Mouse (Mus musculus) kidney, embryonic 16.5 days (tissue): ENCODE data around the gene Ccr7. TPM values are rescaled to one million over a fixed set of nuclear protein-coding genes. Genes with fewer than 3 reads are reported as not detected.

ENCODE experiments used
- ATAC-seq: fragments of 200-750 bp; cut with Nextera tagmentation; 2 replicates; pipeline ENCODE4 v1.8.0; 2017; ENCODE audit warnings: moderate TSS enrichment; ENCODE audit not compliant: low FRiP score, low TSS enrichment
- H3K27ac ChIP-seq: fragments of 300-500 bp; sonication (generic); 2 replicates; pipeline ENCODE4 v1.5.1; 2014; ENCODE audit warnings: low read length
- H3K27me3 ChIP-seq: fragments of 300-500 bp; sonication (generic); 2 replicates; pipeline ENCODE4 v1.6.1; 2014; ENCODE audit warnings: low read length, control low read depth, mixed read lengths; ENCODE audit not compliant: insufficient read depth
- H3K36me3 ChIP-seq: fragments of 300-500 bp; sonication (generic); 2 replicates; pipeline ENCODE4 v1.6.1; 2014; ENCODE audit warnings: low read length, control low read depth, mixed read lengths; ENCODE audit not compliant: insufficient read depth
- H3K4me1 ChIP-seq: fragments of 300-500 bp; sonication (generic); 2 replicates; pipeline ENCODE4 v1.6.1; 2014; ENCODE audit warnings: low read length, control low read depth, mixed read lengths; ENCODE audit not compliant: insufficient read depth
- H3K4me2 ChIP-seq: fragments of 300-500 bp; sonication (generic); replicated peaks from 2 replicates; pipeline ENCODE4 v1.6.1; 2014; ENCODE audit warnings: low read depth, low read length
- H3K4me3 ChIP-seq: fragments of 300-500 bp; sonication (generic); 2 replicates; pipeline ENCODE4 v1.5.1; 2014; ENCODE audit warnings: mild to moderate bottlenecking, low read length
- H3K9ac ChIP-seq: fragments of 300-500 bp; sonication (generic); replicated peaks from 2 replicates; pipeline ENCODE4 v1.6.1; 2014; ENCODE audit warnings: low read length
- H3K9me3 ChIP-seq: fragments of 300-500 bp; sonication (generic); 2 replicates; pipeline ENCODE4 v1.6.1; 2016; ENCODE audit warnings: low read length, control low read depth
- WGBS: fragments of 180-500 bp; shearing (Covaris S2); extraction: QIAGEN DNeasy Blood & Tissue Kit; methylation state at CpG from one replicate; pipeline ENCODE4 v1.1.7; 2014; 5-methylcytosine and 5-hydroxymethylcytosine counted together
- polyA plus RNA-seq: library from polyadenylated mRNA; unstranded; fragments of >200 nt; fragmentation: Nextera tagmentation; extraction: Ambion mirVana; gene quantifications from 2 replicates; pipeline ENCODE4 v1.2.1, GENCODE M21; 2015

Ccr7 gene
- polyA plus RNA-seq, 1 experiment from 2014 or later, result 0.41 TPM

GRCm38 (mm10) chr11:99110370-99111110 lies 44.3 kb downstream of the Ccr7 start:
- H3K4me1 ChIP-seq, result peaks cover 33% of the 10 kb centered on the region
- 0 out of 2 replicates have a peak, but pooled peaks have one; percentile 35 for ATAC-seq
- WGBS, result 69% methylated on average over 15 of the region's 15 CpGs

GRCm38 (mm10) chr11:99108296-99108695 lies 46.6 kb downstream of the Ccr7 start:
- ATAC-seq, result no peak
- Histone ChIP-seq H3K27me3 (no peaks in the 10 kb centered on the region), H3K9me3 (0 out of 2 replicates have a peak, but pooled peaks cover 4% of the 10 kb centered on the region), H3K27ac (no peak overlapping the region), H3K4me1 (peaks cover 28% of the 10 kb centered on the region), H3K4me3 (no peak overlapping the region), H3K36me3 (no peaks in the 10 kb centered on the region), H3K4me2 (no peak overlapping the region), H3K9ac (no peak overlapping the region)
- 57% methylated on average over 3 of the region's 3 CpGs for WGBS

More at GRCm38 (mm10) chr11:99110370-99111110, 44.3 kb downstream of the Ccr7 start:
- no peak overlapping the region for H3K4me2 ChIP-seq
- H3K36me3 ChIP-seq, result no peaks in the 10 kb centered on the region
- H3K9me3 ChIP-seq, result 0 out of 2 replicates have a peak, but pooled peaks cover 4% of the 10 kb centered on the region
- H3K27me3 ChIP-seq, result no peaks in the 10 kb centered on the region
- no peak overlapping the region for H3K9ac ChIP-seq
- H3K27ac ChIP-seq, result no peak overlapping the region
- H3K4me3 ChIP-seq, result no peak overlapping the region

DNA sequence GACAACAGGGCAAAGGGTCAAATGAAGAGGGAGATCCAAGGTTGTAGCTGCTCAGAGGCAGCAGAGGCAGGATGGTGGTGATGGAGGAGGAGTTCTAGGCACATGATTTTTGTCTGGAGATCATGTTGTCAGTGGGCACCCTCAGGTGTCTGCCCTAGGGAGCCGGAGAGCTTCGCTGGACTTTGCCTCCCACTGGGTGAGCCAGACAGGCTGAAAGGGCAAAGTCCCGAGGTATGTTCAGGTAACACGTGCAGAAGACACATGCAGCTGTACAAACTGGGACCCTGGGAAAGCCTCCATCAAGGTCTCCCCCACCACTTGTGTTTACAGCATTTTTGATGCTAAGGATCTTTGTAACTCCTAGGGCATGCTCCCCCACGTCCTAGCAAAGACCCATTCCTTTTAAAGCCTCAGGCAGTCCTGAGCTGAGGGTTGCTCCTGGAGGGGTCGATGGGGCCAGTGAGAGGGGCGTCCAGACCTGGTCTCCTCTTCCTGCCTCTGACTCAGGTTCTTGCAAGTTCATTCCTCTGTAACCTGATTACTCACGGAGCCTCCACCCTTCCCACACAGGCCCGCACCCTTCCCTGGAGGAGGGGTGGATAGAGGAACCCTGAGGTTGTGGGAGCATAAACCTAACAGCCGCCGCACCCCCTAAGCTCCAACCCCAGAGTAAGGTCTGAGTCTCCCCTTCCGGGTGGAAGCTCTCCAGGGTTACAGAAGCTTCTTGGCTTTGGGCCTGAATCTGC lies 48.7 kb downstream of the Ccr7 start:
- Histone ChIP-seq H3K4me1 (peaks cover 17% of the 10 kb centered on the region), H3K36me3 (no peaks in the 10 kb centered on the region), H3K9me3 (0 out of 2 replicates have a peak, but pooled peaks cover 4% of the 10 kb centered on the region), H3K4me3 (no peak overlapping the region), H3K27ac (peak overlapping the region; percentile 50; the same call in 1 of the 2 replicates), H3K27me3 (no peaks in the 10 kb centered on the region), H3K4me2 (no peak overlapping the region), H3K9ac (peak overlapping the region; percentile 31; the same call in 1 of the 2 replicates)
- 31% methylated on average over 12 of the region's 12 CpGs for WGBS
- peak; percentile 49 for ATAC-seq

- Histone ChIP-seq H3K27me3 (no peaks in the 10 kb centered on the region), H3K36me3 (no peaks in the 10 kb centered on the region), H3K27ac (no peak overlapping the region), H3K4me1 (peaks cover 19% of the 10 kb centered on the region), H3K9ac (no peak overlapping the region), H3K4me3 (no peak overlapping the region), H3K4me2 (no peak overlapping the region), H3K9me3 (no peaks in the 10 kb centered on the region)
- 60% methylated on average over 9 of the region's 9 CpGs for WGBS
- no peak for ATAC-seq
Observed at GRCm38 (mm10) chr11:99104609-99105410, 50.1 kb downstream of the Ccr7 start.

DNA sequence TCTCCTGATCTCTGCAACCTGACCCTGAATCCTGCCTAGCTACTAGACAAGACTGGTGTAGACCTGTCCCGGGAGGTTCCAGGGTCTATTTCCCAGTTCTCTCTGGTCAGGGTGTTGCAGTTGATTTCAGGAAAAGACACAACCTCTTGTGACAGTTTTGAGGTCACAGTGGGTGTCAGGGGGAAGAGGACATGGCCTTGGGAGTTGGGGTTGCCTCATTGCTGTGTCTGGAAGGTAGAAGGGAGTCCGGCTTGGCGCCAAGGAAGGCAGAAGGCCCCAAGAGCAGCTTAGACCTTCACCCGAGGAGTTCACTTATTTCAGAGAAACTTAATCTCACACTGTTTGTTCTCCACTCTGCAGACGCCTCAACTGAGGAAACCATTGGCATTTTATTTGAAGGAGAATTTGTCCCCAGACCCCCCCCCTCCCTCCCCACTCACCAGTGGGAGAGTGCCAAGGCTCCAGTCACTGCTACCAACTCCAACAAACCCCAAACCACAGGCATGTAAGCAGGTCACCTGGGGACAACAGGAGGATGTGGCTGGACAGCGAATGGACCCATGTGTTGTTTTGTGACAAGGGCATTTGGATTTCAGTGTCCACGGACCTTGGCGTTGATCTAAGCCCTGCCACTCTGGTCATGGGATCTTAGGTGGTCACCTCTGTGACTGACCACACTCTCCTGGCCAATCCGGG lies 52.2 kb downstream of the Ccr7 start:
- no peaks in the 10 kb centered on the region for H3K27me3 ChIP-seq
- no peaks in the 10 kb centered on the region for H3K9me3 ChIP-seq
- WGBS, result 81% methylated on average over 9 of the region's 9 CpGs
- H3K9ac ChIP-seq, result no peak overlapping the region
- H3K36me3 ChIP-seq, result no peaks in the 10 kb centered on the region
- peaks cover 23% of the 10 kb centered on the region for H3K4me1 ChIP-seq
- no peak overlapping the region for H3K27ac ChIP-seq
- H3K4me2 ChIP-seq, result no peak overlapping the region
- no peak for ATAC-seq
- H3K4me3 ChIP-seq, result no peak overlapping the region

DNA sequence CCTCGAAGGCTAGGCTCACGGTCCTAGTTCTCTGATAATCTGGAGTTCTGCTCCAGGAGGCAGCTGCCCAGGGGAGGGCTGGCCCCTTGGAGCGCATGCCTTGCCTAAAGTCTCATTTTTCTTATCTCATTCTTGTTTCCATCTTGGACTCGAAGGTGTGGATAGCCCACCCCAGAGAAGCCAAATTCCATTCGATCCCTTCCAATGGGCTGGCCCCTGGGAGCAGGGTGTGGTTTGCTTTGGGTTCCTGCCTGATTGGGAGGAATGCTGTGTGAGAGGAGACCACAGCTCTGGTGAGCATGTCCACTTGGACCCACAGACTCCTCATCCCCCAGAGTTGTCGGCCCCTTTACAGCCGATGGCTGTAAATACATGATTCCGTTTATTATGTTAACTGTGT lies 53.2 kb downstream of the Ccr7 start:
- no peaks in the 10 kb centered on the region for H3K27me3 ChIP-seq
- 61% methylated on average over 8 of the region's 8 CpGs for WGBS
- no peak overlapping the region for H3K27ac ChIP-seq
- H3K9me3 ChIP-seq, result no peaks in the 10 kb centered on the region
- ATAC-seq, result no peak
- H3K9ac ChIP-seq, result no peak overlapping the region
- H3K4me3 ChIP-seq, result no peak overlapping the region
- peaks cover 14% of the 10 kb centered on the region for H3K4me1 ChIP-seq
- no peaks in the 10 kb centered on the region for H3K36me3 ChIP-seq
- no peak overlapping the region for H3K4me2 ChIP-seq

GRCm38 (mm10) chr11:99100215-99100614 lies 54.7 kb downstream of the Ccr7 start:
- H3K27ac ChIP-seq, result no peak overlapping the region
- no peak overlapping the region for H3K9ac ChIP-seq
- no peak for ATAC-seq
- no peak overlapping the region for H3K4me3 ChIP-seq
- H3K4me2 ChIP-seq, result no peak overlapping the region
- WGBS, result 77% methylated on average over 5 of the region's 5 CpGs
- no peaks in the 10 kb centered on the region for H3K9me3 ChIP-seq
- peaks cover 7% of the 10 kb centered on the region; the same call in 1 of the 2 replicates for H3K4me1 ChIP-seq
- no peaks in the 10 kb centered on the region for H3K36me3 ChIP-seq
- H3K27me3 ChIP-seq, result no peaks in the 10 kb centered on the region

- no peak overlapping the region for H3K4me2 ChIP-seq
- H3K27me3 ChIP-seq, result no peaks in the 10 kb centered on the region
- peaks cover 7% of the 10 kb centered on the region; the same call in 1 of the 2 replicates for H3K4me1 ChIP-seq
- H3K36me3 ChIP-seq, result no peaks in the 10 kb centered on the region
- 72% methylated on average over 7 of the region's 7 CpGs for WGBS
- H3K27ac ChIP-seq, result no peak overlapping the region
- no peak for ATAC-seq
- no peaks in the 10 kb centered on the region for H3K9me3 ChIP-seq
- H3K9ac ChIP-seq, result no peak overlapping the region
- H3K4me3 ChIP-seq, result no peak overlapping the region
Observed at GRCm38 (mm10) chr11:99099516-99099915, 55.4 kb downstream of the Ccr7 start.

- H3K4me3 ChIP-seq, result no peak overlapping the region
- 88% methylated on average over 9 of the region's 9 CpGs for WGBS
- ATAC-seq, result no peak
Observed at GRCm38 (mm10) chr11:99098924-99099323, 56.0 kb downstream of the Ccr7 start.

More at GRCm38 (mm10) chr11:99098924-99099323, 56.0 kb downstream of the Ccr7 start:
- H3K36me3 ChIP-seq, result no peaks in the 10 kb centered on the region
- no peak overlapping the region for H3K4me2 ChIP-seq
- peaks cover 7% of the 10 kb centered on the region; the same call in 1 of the 2 replicates for H3K4me1 ChIP-seq
- H3K27me3 ChIP-seq, result no peaks in the 10 kb centered on the region
- no peak overlapping the region for H3K9ac ChIP-seq
- H3K9me3 ChIP-seq, result no peaks in the 10 kb centered on the region
- H3K27ac ChIP-seq, result no peak overlapping the region
